Mouse (Mus musculus): ENCODE results near the gene Rnf26. TPM values are rescaled to one million over a fixed set of nuclear protein-coding genes. Genes with fewer than 3 reads are reported as not detected.
"Not testable (repeated sequence)": the region's sequence is repeated elsewhere in the genome, so short reads cannot be mapped to it uniquely, and the experiment has no call there.

Rnf26 gene
- polyA plus RNA-seq, 2 experiments: 21.9 to 29.4 TPM

- no peaks in the 10 kb centered on the region for H3K36me3 ChIP-seq (replicated peaks; ENCODE audit: control insufficient read depth, insufficient read depth, low read depth)
- 76% methylated on average over 9 of the region's 9 CpGs for WGBS (ENCODE audit: insufficient replicate concordance)
- H3K27ac ChIP-seq: no peak overlapping the region
Measured at GRCm38 (mm10) chr9:44115599-44115998, 2.3 kb upstream of the Rnf26 start.

GRCm38 (mm10) chr9:44114453-44114852, 1.1 kb upstream of the Rnf26 start:
- ATAC-seq (ENCODE audit: insufficient read depth) (no peak), DNase-seq (ENCODE audit: low read depth in 3 of 3, low spot score in 3 of 3) (no peak)
- no peaks in the 10 kb centered on the region for H3K9me3 ChIP-seq (ENCODE audit: control insufficient read depth, low read length)
- peak overlapping the region; percentile 14; the same call in 1 of the 2 replicates for H3K27ac ChIP-seq
- no peak overlapping the region for H3K4me3 ChIP-seq (ENCODE audit: insufficient read depth in 1 of 2, low read depth in 2 of 2, low read length in 2 of 2)
- no peaks in the 10 kb centered on the region for H3K27me3 ChIP-seq (ENCODE audit: control insufficient read depth, insufficient read depth, low read length)
- peaks cover 7 to 11% of the 10 kb centered on the region in 2 experiments; a peak in 3 of 4 replicates for H3K4me1 ChIP-seq (replicated peaks; ENCODE audit: control insufficient read depth in 2 of 2, insufficient read depth in 2 of 2, low read length in 1 of 2)
- H3K9ac ChIP-seq (replicated peaks): no peak overlapping the region; the same call in 1 of the 2 replicates
- H3K36me3 ChIP-seq (replicated peaks; ENCODE audit: control insufficient read depth, insufficient read depth, low read depth): no peaks in the 10 kb centered on the region
- TF ChIP-seq EP300 (IDR thresholded peaks at IDR 0.05; ENCODE audit: low read depth): no peak
- TF ChIP-seq CTCF (IDR thresholded peaks at IDR 0.05; ENCODE audit: low read depth): no peak
- no peak overlapping the region for H3K4me2 ChIP-seq (ENCODE audit: low read depth)
- 49% methylated on average over 2 of the region's 2 CpGs for WGBS (ENCODE audit: insufficient replicate concordance)

More at GRCm38 (mm10) chr9:44115599-44115998, 2.3 kb upstream of the Rnf26 start:
- Histone ChIP-seq H3K9ac (replicated peaks) (no peak overlapping the region), H3K4me1 (replicated peaks; ENCODE audit: control insufficient read depth in 2 of 2, insufficient read depth in 2 of 2, low read length in 1 of 2) (peaks cover 2 to 7% of the 10 kb centered on the region in 2 experiments; a peak in 3 of 4 replicates), H3K9me3 (ENCODE audit: control insufficient read depth, low read length) (no peaks in the 10 kb centered on the region), H3K27me3 (ENCODE audit: control insufficient read depth, insufficient read depth, low read length) (no peaks in the 10 kb centered on the region), H3K4me2 (ENCODE audit: low read depth) (no peak overlapping the region), H3K4me3 (ENCODE audit: insufficient read depth in 1 of 2, low read depth in 2 of 2, low read length in 2 of 2) (no peak overlapping the region)
- TF ChIP-seq CTCF (IDR thresholded peaks at IDR 0.05; ENCODE audit: low read depth) (no peak), EP300 (IDR thresholded peaks at IDR 0.05; ENCODE audit: low read depth) (no peak)
- no peak for DNase-seq (ENCODE audit: low read depth in 3 of 3, low spot score in 3 of 3)
- ATAC-seq (ENCODE audit: insufficient read depth): no peak

GRCm38 (mm10) chr9:44111909-44112308, 1.4 kb downstream of the Rnf26 start:
- not testable (repeated sequence) for H3K27me3 ChIP-seq (ENCODE audit: control insufficient read depth, insufficient read depth, low read length); H3K9me3 ChIP-seq (ENCODE audit: control insufficient read depth, low read length); H3K9ac ChIP-seq (replicated peaks); ATAC-seq (ENCODE audit: insufficient read depth); H3K27ac ChIP-seq; DNase-seq (ENCODE audit: low read depth in 3 of 3, low spot score in 3 of 3)
- 73% methylated on average over 10 of the region's 12 CpGs for WGBS (ENCODE audit: insufficient replicate concordance)
- Histone ChIP-seq H3K36me3 (replicated peaks; ENCODE audit: control insufficient read depth, insufficient read depth, low read depth) (peaks cover 12% of the 10 kb centered on the region), H3K4me1 (replicated peaks; ENCODE audit: control insufficient read depth in 2 of 2, insufficient read depth in 2 of 2, low read length in 1 of 2) (peaks cover 7 to 15% of the 10 kb centered on the region in 2 experiments), H3K4me3 (ENCODE audit: insufficient read depth in 1 of 2, low read depth in 2 of 2, low read length in 2 of 2) (peak overlapping the region in 1 of 2 experiments; percentile 91; a peak in 1 of 4 replicates), H3K4me2 (ENCODE audit: low read depth) (peak overlapping the region; percentile 63)

DNA sequence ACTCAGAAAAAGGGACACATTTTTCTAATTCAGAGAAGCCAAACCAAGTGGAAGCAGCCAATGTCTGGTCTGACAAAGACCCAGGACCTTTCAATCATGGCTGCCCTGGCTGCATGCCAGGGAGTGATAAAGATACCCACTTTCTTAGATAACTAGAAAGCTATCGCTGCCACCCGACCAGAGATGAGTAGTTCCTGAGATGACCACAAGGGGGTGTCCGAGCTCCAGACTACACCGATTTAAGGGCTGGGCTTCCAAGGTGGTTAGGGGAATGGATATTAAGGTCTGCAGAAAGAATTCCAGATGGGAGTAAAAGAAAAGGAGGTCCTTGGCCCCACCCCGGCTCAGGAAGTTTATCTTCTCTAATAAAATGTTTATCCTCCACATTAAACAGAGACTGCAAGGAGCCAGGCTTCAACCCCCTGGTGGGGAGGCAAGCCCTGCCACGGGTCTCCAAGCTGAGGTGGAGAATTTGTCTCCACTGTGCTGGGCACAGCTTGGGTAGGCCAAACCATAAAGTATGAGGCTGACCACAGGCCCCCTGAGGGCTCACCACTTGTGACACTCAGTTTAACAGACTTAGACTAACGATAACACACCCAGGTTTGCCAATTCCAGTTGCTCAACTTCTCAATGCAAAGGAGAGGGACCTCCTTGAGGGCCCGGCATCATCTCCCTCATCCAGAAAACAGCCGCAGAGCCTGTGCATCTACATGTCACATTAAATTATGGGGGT, 3.8 kb downstream of the Rnf26 start:
- no peak overlapping the region for H3K9ac ChIP-seq (replicated peaks)
- peak; percentile 89 for TF ChIP-seq CTCF (IDR thresholded peaks at IDR 0.05; ENCODE audit: low read depth)
- no peak for TF ChIP-seq EP300 (IDR thresholded peaks at IDR 0.05; ENCODE audit: low read depth)
- H3K27ac ChIP-seq: no peak overlapping the region
- no peak overlapping the region for H3K4me3 ChIP-seq (ENCODE audit: insufficient read depth in 1 of 2, low read depth in 2 of 2, low read length in 2 of 2)
- DNase-seq (ENCODE audit: low read depth in 3 of 3, low spot score in 3 of 3): peak; percentile 59 to 64 (median 61)
- WGBS (ENCODE audit: insufficient replicate concordance): 32% methylated on average over 9 of the region's 9 CpGs
- no peak for ATAC-seq (ENCODE audit: insufficient read depth)
- no peaks in the 10 kb centered on the region for H3K27me3 ChIP-seq (ENCODE audit: control insufficient read depth, insufficient read depth, low read length)
- H3K36me3 ChIP-seq (replicated peaks; ENCODE audit: control insufficient read depth, insufficient read depth, low read depth): peaks cover 14% of the 10 kb centered on the region
- H3K9me3 ChIP-seq (ENCODE audit: control insufficient read depth, low read length): no peaks in the 10 kb centered on the region
- peaks cover 6 to 15% of the 10 kb centered on the region in 2 experiments for H3K4me1 ChIP-seq (replicated peaks; ENCODE audit: control insufficient read depth in 2 of 2, insufficient read depth in 2 of 2, low read length in 1 of 2)
- H3K4me2 ChIP-seq (ENCODE audit: low read depth): peak overlapping the region; percentile 37

- H3K4me1 ChIP-seq (replicated peaks; ENCODE audit: control insufficient read depth in 2 of 2, insufficient read depth in 2 of 2, low read length in 1 of 2): peaks cover 0 to 13% of the 10 kb centered on the region in 2 experiments
- H3K27ac ChIP-seq: no peak overlapping the region
- H3K9ac ChIP-seq (replicated peaks): no peak overlapping the region
Measured at GRCm38 (mm10) chr9:44108269-44109055, 4.9 kb downstream of the Rnf26 start.

More at GRCm38 (mm10) chr9:44108269-44109055, 4.9 kb downstream of the Rnf26 start:
- Histone ChIP-seq H3K36me3 (replicated peaks; ENCODE audit: control insufficient read depth, insufficient read depth, low read depth) (peaks cover 14% of the 10 kb centered on the region), H3K4me3 (ENCODE audit: insufficient read depth in 1 of 2, low read depth in 2 of 2, low read length in 2 of 2) (no peak overlapping the region), H3K27me3 (ENCODE audit: control insufficient read depth, insufficient read depth, low read length) (no peaks in the 10 kb centered on the region), H3K9me3 (ENCODE audit: control insufficient read depth, low read length) (no peaks in the 10 kb centered on the region), H3K4me2 (ENCODE audit: low read depth) (peak overlapping the region; percentile 31)
- ATAC-seq (ENCODE audit: insufficient read depth) (no peak), DNase-seq (ENCODE audit: low read depth in 3 of 3, low spot score in 3 of 3) (no peak)
- WGBS (ENCODE audit: insufficient replicate concordance): 86% methylated on average over 31 of the region's 31 CpGs
- TF ChIP-seq EP300 (IDR thresholded peaks at IDR 0.05; ENCODE audit: low read depth) (no peak), CTCF (IDR thresholded peaks at IDR 0.05; ENCODE audit: low read depth) (no peak)
